Mouse (Mus musculus): ENCODE results near the gene Wscd2.

DNA sequence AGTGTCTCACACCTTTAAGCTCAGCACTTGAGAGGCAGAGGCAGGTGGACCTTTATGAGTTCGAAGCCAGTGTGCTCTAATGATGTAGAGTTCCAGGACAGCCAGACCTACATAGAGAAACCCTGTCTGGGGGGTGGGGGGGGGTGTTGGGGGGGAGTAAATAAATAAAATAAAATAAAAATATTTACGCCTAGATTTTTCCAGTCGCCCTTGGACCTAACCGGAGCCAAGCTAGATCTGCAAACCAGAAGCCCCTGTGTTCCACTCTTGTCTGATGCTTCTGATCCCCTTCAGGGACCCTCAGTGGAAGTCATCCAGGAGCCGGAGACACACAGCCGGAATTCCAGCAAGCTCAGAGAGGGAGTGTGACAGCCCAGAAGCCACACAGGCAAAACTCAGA lies at the start of gene Wscd2:
- TF ChIP-seq MAFK (IDR thresholded peaks at IDR 0.05; ENCODE audit: insufficient read depth, low read depth, low read length) (no peak), ZNF384 (IDR thresholded peaks at IDR 0.05; ENCODE audit: low read depth, low read length) (no peak), CHD2 (IDR thresholded peaks at IDR 0.05; ENCODE audit: low read depth, low read length) (no peak)
